Mouse (Mus musculus): ENCODE results near the gene Cnr2.

The Cnr2 gene

DNA sequence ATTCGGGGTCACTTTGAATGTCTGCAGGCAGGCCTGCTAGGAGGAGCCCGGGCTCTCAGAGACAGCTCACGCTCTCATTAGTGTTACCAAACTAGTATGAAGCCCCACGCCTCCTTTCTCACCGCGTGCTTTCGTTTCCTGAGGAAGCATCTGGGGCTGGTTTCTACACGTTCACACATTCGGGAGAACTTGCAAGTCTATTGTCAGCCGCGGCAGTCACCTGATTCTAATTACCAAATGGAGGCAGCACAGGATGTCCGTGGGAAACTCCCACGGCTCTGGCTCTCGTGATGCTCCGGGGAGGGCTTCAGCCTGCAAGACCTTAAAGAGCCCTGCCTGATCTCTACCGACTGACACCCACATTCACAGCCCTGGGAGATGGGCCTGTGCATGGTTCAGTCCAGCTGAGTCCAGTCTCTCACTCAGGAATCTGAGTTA is 18.6 kb upstream of the Cnr2 start:
- peak; percentile 75 to 82 for DNase-seq

DNA sequence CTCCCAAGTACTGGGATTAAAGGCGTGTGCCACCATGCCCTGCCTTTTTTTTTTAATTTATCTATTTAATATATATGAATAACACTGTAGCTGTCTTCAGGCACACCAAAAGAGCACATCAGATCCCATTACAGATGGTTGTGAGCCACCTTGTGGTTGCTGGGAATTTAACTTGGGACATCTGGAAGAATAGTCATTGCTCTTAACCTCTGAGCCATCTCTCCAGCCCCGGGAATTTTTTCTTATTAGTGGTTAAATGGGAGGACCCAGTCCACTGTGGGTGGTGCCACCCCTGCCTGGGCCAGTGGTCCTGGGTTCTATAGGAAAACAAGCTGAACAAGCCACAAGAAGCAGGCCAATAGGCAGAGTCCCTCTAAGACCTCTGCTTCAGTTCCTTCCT is 17.5 kb upstream of the Cnr2 start:
- DNase-seq: no peak

DNA sequence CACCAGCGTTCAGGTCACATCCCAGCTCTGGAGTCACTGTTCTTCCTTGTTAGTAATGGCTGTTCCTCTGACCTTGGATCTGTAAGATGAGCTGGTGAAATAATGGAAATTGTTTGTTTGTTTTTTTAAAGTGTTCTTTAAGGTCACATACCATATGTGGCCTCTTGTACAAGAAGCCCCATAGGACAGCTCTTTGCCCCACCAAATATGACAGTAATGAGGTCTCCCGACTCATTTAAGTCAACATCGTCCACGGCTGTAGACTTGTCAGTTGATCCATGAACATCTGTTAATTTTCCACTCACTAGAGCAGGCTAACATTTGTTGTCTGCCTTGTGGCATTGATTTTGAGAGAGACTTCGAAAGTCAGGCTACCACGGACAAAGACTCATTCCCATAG is 16.2 kb upstream of the Cnr2 start:
- no peak for DNase-seq

DNA sequence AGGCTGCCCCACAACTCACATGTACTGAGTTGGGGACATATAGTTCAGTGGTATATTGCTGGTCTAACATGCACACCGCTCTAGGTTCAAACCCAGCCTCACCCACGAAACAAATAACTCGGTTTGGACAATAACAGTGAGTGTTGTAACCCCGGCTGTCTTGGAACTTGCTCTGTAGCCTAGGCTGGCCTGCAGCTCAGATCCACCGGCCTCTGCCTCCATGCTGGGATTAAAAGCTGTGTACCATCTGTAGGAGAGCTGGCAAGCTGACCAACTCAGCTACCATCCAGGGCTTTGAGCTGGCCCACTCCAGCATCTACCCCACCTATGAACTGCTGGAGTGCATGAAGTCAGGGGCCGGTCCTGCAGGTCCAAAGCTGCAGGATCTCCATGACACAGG is 15.2 kb upstream of the Cnr2 start:
- DNase-seq: no peak

DNA sequence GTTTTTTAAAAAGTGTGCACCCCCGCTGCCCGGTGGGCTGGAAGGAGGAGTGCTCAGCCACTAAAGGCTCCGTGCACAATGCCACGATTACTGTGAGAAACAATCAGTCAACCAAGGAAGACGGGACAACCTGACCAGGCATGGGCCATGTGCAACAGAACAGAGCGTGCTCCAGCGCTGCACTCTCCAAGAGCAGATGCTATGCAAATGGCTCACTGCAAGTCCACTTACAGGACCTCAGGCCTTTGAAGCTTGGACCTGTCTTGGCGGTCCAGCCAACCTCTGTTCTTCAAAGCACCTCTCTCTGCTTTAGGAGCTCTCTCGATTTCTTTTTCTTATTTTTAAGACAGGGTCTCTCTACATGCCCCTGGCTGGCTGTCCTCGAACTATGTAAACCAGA is 14.6 kb upstream of the Cnr2 start:
- DNase-seq: no peak

DNA sequence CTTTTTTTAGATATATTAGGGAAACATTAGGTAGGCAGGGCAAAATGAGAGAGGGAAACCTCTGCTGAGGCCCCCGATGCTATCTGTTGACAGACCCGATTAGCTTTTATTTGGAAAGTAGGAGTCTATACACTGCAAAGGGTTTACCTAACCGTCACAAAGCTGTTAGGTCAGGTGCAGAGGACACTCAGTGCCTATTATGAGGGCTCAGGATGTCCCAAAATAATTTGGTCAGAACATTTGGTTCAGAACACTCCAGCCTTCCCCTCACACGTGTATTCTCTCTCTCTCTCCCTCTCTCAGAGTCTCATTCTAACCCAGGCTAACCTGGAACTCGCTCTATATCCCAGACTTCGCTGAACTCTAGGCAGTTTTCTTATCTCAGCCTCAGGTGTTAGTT is 13.2 kb upstream of the Cnr2 start:
- no peak for DNase-seq

DNA sequence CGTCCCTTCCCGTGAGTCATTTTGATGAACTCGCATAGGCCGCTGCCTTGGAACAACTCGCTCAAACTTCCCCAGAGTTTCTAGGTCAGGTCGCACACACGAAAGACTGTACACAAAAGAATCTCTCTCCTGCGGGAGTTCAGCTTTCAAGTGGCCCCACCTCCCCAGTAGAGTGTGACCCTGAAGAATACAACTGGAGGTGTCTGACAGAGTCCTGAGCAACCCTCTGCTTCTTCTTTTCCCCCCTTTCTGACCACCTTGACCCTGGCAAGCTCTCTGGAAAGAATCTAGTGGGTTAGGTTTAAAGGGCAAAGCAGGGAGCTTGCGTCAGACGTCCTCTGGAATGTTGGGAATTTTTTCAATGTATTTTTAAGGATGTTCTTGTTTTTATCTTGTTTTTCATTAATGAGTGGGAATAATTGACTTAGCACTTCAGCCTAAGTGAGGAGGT is 11.8 kb upstream of the Cnr2 start:
- DNase-seq: no peak

DNA sequence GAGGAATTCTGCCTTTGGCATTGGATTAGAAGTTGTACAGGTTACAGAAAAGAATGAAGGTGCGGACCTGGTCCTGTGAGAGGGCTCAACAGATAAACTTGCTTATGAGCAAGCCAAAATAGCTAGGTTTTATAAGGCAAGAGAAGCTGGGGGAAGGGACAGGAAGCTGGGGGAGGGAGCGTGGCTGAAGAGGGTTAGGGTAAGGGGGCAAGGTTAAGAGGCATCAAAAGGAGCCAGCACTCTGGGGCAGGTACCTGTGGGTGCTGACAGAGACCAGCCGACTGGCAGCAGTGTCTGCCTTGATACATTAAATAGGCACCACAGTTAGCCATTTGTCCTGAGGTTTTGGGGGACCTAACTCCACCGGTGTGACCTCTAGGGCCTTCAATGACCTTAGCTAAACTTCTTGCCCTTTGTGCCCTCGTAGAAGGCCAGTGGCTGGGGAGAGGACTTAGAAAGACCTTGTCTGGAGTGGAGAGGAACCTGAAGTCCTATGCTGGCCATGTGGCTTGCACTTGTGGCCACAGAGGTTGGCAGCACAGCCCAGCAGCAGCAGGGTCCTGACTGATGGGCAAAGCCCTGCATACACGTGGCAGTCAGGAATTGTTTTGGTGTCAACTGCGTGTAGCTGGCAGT is 11.2 kb upstream of the Cnr2 start:
- DNase-seq: peak; percentile 41 to 58

DNA sequence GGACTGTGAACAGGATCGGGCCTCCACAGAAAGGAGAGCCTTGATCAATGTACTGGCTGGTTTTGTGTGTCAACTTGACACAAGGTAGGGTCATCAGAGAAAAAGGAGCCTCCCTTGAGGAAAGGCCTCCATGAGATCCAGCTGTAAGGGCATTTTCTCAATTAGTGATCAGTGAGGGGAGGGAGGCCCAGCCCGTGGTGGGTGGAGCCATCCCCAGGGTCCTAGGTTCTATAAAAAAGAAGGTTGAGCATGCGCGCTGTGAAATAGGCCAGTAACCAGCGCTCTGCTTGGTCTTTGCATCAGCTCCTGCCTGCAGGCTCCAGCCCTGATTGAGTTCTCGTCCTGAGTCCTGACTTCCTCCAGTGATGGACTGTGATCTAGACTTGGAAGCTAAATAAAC is 10.7 kb upstream of the Cnr2 start:
- no peak for DNase-seq

DNA sequence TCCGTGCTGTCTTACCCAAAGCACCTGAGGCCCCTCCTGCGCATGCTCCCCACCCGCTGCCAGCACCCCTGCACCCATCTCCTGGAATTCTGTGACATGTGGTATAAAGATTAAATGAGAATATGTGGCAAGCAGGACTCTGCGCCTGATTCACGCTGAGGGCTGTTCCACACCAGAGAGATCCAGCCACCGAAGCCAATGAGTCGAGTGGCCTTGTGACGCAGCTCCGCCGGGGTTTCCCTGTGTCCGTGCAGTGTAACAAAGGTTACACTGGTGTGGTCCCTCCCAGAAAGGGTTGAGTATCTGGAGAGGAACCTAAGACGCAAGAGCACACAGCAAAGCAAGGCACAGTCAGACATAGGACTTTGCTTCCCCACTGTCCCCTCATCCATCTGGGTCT is 9.5 kb upstream of the Cnr2 start:
- no peak for DNase-seq

DNA sequence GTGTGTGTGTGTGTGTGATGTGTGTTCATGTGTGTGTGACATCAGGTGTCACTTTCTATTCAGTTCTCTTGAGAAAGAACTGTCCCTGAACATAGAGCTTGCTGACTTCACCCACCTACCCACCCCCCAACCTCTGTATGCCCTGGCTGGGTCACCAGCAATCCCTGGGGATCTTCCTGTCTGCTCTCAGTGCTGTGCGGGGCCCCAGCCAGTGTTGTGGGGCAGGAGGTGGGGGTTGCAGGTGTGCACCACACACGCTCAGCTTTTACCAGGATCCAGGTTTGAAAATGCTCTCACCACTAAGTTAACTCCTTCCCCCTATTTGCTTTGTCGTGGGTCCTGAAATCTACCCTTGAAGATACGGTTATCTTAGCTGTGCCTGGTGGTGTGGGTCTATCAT is 9.0 kb upstream of the Cnr2 start:
- no peak for DNase-seq

DNA sequence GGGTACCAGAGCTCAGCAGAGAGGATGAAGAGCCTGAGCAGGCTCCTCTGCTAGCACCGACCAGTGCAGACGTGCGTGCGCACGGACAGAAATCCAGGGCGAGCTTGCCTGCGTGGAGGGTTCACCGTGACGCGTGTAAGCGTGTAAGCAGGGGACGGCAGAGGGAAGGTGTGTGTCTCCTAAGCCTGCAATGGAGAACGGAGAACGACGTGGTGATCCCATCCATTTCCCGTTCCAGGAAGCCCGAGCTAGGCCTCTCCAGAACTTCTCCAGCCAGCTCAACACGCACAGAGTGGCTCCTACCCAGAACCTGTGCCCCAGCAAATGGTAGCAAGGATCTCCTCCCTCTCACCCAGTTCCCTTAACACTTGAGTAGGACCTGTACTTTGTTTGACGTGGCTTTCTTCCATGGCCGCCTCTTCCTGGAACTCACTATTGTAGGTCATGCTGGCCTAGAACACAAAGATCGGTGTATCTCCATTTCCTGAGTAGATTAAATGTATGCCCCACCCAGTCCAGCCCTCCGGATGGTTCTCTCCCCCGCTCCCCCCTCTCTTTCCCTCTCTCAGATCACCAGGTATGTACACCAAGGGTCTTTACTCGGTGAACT is 6.6 kb upstream of the Cnr2 start:
- no peak for DNase-seq

DNA sequence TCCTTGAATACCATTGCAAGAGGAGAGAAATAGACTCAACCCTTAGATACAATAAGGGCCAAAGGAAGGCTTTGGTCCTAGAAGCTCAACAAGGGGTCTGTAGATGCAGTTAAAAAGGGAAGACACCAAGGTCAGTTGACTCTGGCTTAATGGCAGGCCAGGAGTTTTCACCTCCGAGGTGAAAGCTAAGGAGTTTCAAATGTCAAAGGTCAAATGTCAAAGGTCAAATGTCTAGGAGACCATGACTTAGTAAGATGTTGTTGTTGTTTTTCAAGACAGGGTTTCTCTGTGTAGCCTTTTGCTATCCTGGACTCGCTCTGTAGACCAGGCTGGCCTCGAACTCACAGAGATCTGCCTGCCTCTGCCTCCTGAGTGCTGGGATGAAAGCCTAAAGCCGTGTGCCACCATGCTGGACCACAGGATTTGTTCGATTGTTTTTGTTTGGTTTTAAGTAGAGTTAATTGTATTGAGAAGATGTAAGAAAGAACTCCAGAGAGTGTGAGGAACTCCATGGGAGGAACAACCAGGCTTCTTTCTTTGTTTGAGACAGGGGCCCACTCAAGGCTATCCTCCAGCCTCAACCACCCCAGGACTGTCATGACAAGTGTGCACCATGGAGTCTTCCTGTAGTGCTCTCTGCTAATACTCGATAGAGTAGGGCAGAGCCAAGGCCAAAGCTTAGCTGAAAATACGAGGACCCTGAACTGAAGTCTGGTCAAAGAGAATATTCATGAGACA is 5.9 kb upstream of the Cnr2 start:
- DNase-seq: no peak

DNA sequence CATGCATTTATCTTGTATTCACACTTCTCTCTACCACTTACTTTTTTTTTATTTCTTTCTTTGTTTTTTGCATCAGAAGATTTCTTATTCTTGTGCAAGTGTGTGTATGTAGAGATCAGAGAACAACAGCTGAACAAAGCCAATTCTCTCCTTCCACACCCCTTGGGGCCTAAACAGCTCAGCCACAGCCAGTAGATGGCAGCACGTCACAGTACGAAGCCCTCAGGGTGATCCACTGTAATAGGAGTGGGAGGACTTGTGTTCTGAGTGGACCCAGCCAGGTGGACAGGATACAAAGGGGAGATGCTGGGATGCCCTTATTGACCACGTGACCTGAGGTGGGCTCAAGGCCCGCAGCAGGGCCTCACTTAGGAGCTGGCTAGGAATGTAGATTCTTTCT is 5.3 kb upstream of the Cnr2 start:
- DNase-seq: peak; percentile 83 to 84

DNA sequence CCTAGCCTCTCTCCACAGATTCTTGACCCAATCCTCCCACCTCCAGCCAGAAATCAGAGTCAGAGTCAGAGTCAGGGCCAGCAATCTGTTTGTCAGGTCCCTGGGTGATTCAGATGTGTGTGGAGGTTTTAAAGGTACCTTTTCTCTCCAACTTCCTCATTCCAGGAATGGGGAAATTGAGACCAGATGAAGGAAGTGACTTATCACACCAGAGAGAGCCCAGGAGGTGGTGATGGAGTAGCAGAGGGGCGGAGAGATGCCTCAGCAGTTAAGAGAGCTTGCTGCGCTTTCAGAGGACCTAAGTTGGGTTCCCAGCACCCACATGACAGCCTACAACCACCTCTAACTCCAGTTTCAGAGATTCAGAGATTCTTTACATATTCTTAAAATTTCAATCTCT is 3.7 kb upstream of the Cnr2 start:
- no peak for DNase-seq

DNA sequence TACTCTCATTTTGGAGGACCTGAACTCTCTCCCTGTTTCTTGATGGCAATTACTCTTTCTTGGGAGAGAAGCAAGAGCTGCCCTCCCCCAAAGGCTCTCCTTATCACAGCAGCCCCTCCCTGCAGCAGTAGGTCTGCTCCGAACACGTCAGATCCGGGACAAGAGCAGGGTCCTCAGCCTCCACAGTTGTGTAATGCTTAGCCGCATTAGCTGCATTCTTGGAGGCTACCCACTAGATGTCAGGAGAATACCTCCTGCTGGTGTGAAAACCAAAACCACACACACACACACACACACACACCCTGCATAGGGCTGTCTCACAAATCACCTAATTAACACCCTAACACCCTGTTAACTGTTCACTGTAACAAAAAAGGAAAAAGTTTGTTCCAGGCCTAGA is 2.3 kb upstream of the Cnr2 start:
- DNase-seq: no peak

DNA sequence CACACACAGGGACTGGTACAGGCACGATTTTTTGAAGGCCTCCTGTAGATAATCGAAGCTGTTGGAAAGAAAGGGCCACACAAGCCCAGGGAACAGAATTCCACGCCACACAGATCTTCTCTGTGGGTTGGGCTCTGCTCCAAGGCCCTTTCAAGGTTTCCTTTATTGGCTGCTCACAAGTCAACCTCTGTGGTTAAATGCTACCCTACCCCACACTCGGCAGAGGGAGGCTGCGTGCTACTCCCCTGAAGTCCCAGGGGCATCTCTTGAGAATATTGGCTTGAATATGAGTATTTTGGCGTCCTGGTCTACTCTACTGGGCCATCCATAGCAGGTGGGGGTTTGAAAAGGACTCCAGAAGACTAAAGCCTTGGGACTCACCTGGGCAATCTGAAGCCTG is 963 bp downstream of the Cnr2 start:
- no peak for DNase-seq

DNA sequence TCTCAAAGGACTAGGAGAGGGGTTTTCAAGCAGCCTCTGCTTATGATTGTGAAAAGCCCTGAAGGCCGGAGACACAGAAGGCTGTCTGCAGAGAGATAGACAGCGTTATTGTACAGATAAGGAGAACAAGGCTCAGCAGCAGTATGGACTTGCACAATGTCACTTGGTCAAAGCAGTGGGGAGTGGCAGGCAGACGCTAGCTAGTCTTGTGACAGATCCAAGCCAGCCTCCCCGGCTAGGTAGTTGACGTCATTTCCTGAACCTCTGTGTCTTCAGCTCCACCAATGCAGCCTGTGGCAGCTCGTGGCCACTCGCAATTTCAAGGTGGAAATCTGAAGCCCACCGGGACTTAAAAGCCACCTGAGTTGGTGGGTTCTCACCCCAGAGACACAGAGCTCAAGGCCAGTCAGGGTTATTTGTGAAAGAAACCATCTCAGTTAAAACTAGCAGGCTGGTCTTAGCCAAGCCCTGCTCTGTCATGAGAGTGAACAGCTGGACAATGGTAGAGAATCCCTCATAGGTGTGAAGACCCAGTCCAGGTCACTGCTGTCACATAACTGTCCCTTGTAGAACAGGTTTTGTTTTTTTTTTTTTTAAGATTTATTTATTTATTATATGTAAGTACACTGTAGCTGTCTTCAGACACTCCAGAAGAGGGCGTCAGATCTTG is 3.3 kb downstream of the Cnr2 start:
- DNase-seq: peak; percentile 55 to 73

DNA sequence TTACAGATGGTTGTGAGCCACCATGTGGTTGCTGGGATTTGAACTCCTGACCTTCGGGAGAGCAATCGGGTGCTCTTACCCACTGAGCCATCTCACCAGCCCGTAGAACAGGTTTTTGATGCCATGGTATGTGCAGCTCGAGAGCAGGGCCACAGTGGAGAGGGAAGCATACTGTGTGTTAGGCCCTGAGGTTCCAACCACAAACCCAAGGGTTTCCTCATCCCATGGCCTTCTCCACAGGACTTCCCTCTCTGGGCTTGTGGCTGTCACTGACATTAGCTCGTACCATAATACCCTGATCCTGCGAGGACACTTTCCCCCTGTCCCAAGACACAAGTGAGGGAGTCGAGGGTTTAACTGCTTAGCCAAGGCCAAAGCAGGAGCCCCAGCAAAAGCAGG is 3.9 kb downstream of the Cnr2 start:
- DNase-seq: no peak

DNA sequence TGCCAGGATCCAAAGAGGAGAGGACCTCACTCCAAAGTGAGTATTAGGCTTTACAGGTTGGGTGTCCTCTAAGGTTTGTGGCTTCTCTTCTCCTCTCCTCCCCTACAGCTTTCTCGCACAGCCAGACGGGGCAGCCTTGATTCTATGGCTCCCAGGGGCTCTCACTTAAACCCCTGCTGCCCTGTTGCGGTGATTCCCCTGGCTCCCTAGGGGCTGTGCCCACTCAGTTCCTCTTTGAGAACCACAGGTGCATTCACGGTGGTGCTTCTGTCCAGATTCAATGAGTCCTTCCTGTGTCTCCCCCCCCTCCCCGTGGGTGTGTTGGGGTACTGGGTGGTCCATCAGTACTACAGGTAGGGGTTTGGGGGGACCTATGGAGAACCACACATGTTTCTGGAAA is 4.8 kb downstream of the Cnr2 start:
- no peak for DNase-seq

DNA sequence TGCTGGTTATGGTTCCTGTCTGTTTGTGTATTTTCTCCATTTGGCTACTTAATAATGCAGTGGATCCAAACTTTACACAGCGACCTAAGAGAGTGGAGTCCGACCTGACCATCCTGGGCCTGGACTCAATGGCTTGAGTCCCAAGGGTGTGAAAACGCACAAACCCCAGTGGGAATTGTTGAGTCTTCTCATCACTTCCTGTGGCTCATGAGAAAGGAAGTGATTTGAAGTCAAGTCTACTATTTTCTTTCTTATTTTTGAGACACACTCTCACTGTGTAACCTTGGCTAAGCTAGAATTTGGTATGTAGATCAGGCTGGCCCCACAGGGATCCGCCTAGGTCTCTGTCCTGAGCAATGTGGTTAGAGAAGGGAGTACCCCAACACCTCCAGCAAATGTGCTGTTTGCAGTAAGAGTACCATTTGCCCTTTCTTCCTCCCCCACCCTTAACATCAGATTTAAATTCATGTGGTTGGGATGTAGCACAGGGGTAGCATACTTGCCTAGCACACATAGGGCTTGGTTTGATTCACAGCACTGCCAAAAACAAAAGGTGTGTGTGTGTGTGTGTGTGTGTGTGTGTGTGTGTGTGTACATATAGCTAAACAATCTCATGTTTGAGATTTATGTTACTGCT is 7.5 kb downstream of the Cnr2 start:
- no peak for DNase-seq

DNA sequence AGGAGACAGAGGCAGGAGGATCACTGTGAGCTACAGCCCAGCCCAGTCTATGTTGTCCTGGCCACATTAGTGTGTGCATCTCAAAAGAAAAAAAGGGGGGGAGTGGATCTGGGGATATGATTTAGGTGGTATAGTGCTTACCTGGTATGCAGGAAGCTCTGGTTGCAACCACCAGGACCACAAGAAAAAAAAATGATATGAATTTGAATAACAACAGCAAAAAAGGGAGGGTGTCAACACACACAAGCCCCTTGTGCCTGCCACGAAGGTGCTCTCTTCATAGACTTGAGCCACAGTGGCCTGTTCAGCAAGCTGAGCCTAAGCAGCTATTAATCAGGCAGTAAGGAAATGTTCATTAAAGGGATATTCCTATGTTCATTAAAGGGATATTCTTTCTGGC is 9.6 kb downstream of the Cnr2 start:
- DNase-seq: no peak

DNA sequence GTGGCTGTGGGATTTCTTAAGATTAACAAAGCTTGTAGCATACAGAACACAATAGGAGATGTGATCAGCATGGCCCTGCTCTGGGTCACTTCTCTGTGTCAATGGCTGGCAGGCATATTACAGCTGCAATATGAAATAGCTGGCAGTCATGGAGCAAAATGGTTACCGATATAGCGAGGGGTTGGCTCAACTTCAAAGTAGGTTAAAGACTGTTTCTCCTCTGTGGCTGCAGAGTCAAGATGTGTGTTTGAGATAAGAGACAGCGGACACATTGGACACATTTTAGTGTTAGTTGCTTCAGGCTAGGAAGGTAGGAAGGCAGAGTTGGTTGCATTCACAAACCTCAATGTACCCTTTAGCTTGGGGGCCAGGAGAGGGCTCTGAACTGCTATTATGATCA is 11.4 kb downstream of the Cnr2 start:
- no peak for DNase-seq
